Mouse (Mus musculus): ENCODE data around the gene Fam172a. TPM values are rescaled to one million over a fixed set of nuclear protein-coding genes. Genes with fewer than 3 reads are reported as not detected.

Fam172a gene
- polyA plus RNA-seq, 1 experiment from 2014 or later: 15.6 TPM

DNA sequence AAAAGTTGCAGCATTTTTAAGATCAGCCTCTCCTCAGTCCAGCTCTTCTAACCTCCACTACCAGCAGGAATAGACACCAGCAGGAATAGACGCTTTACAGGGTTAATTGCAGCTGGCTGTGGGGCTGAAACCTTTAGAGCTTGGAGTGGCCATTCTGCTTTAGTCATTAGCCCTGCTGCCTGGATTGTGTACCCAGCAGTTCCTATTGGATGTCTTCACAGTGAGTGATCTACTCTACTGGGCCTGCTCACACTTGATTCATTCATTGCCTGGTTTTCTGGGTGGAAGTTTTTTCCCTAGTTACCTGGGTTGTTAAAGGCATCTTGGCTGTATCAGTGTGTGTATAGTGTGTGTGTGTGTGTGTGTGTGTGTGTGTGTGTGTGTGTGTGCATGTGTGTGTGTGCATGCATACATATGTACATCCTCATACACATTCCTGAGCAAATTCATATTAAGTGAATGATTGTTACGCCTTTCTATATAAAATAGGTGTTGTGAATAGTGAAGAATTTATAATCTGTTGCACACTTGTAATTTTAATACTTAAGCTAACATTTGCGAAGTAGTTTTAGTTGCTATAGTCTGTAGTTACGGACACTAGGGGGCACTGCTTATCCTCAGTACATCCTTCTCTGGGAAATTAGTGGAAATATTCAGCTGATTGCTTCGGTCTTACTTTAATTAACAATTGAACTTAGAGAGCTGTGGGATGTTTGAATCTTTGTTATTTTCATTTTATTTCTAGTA lies 280.4 kb downstream of the Fam172a start:
- no peaks in the 10 kb centered on the region for H3K36me3 ChIP-seq
- H3K4me1 ChIP-seq: no peaks in the 10 kb centered on the region
- WGBS (ENCODE audit: insufficient replicate concordance): 22% methylated on average over 5 of the region's 5 CpGs
- no peak overlapping the region for H3K27ac ChIP-seq
- no peaks in the 10 kb centered on the region for H3K27me3 ChIP-seq (replicated peaks)
- no peak overlapping the region for H3K9ac ChIP-seq
- H3K9me3 ChIP-seq (replicated peaks): no peaks in the 10 kb centered on the region
- no peak for ATAC-seq
- no peak overlapping the region for H3K4me2 ChIP-seq
- H3K4me3 ChIP-seq: no peak overlapping the region

DNA sequence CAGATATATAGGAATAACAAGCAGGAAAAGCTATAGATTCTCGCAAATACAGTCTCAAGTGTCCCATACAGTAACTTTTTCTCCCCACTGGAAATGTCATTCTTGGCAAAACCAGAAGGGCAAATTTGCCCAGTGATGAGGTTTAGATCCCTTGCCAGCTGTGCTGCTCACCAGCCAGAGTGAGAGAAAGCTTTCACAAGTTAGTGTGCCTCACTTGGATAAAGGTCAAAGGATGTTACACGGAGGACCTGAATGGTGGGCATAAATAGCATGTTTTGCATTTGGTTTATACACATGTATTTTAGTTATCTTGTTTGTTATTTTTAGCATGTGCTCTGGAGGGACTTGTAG lies 281.0 kb downstream of the Fam172a start:
- H3K36me3 ChIP-seq: no peaks in the 10 kb centered on the region
- 75% methylated on average over 2 of the region's 2 CpGs for WGBS (ENCODE audit: insufficient replicate concordance)
- no peaks in the 10 kb centered on the region for H3K4me1 ChIP-seq

GRCm38 (mm10) chr13:77991189-77991886 lies 289.5 kb downstream of the Fam172a start:
- no peak for ATAC-seq
- H3K36me3 ChIP-seq: no peaks in the 10 kb centered on the region
- no peak overlapping the region for H3K4me3 ChIP-seq
- H3K9ac ChIP-seq: no peak overlapping the region
- H3K27ac ChIP-seq: no peak overlapping the region
- 52% methylated on average over 5 of the region's 5 CpGs for WGBS (ENCODE audit: insufficient replicate concordance)
- H3K4me1 ChIP-seq: no peaks in the 10 kb centered on the region
- no peak overlapping the region for H3K4me2 ChIP-seq
- no peaks in the 10 kb centered on the region for H3K27me3 ChIP-seq (replicated peaks)
- no peaks in the 10 kb centered on the region for H3K9me3 ChIP-seq (replicated peaks)

More for the DNA sequence above, 281.0 kb downstream of the Fam172a start:
- Histone ChIP-seq H3K27me3 (replicated peaks) (no peaks in the 10 kb centered on the region), H3K4me3 (no peak overlapping the region), H3K9ac (no peak overlapping the region), H3K9me3 (replicated peaks) (no peaks in the 10 kb centered on the region), H3K4me2 (no peak overlapping the region), H3K27ac (no peak overlapping the region)
- no peak for ATAC-seq

DNA sequence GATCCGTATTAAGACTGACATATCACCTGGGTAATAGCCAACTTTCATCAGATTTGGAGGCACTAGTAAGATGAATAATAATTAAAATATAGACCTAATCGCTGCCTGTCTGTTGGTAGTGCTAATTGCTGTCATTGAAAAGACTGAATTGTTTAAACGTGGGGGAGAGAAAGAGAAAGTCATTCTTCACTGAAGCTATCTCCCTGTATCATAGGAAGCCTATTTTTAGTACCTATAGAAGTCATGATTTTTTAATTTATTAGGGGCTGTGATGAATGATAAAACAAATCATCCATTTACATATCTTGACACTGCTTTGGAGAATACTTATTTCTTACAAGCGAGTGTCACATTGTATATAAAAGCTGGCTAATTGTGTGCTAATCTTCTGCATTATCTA lies 302.8 kb downstream of the Fam172a start:
- Histone ChIP-seq H3K36me3 (no peaks in the 10 kb centered on the region), H3K4me3 (no peak overlapping the region), H3K4me1 (no peaks in the 10 kb centered on the region), H3K27me3 (replicated peaks) (no peaks in the 10 kb centered on the region), H3K9ac (no peak overlapping the region), H3K4me2 (no peak overlapping the region), H3K27ac (no peak overlapping the region), H3K9me3 (replicated peaks) (no peaks in the 10 kb centered on the region)
- WGBS (ENCODE audit: insufficient replicate concordance): 71% methylated on average over 4 of the region's 4 CpGs
- no peak for ATAC-seq

DNA sequence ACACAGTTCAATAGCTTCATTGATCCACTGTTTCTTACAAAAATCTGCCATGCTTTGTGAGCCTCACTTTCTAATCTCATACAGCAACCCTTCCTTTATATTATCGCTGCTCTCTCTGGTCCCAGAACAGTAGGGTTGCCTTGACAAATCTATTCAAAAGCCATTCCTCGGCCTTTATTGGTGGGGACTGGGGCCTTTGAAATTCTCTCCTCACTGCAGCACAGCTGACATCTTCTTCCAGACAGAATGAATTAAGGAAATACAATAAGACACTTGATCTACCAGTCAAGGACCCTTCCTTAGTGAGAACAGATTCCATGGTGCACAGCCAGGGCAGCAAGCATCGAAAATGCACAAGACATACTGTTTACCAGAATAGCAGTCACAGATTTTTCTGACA lies 303.5 kb downstream of the Fam172a start:
- Histone ChIP-seq H3K27ac (no peak overlapping the region), H3K9me3 (replicated peaks) (no peaks in the 10 kb centered on the region), H3K4me3 (no peak overlapping the region), H3K4me2 (no peak overlapping the region), H3K9ac (no peak overlapping the region), H3K27me3 (replicated peaks) (no peaks in the 10 kb centered on the region), H3K4me1 (no peaks in the 10 kb centered on the region), H3K36me3 (no peaks in the 10 kb centered on the region)
- WGBS (ENCODE audit: insufficient replicate concordance): 59% methylated on average over 3 of the region's 3 CpGs
- no peak for ATAC-seq

GRCm38 (mm10) chr13:78010176-78010575 lies 308.3 kb downstream of the Fam172a start:
- Histone ChIP-seq H3K4me3 (no peak overlapping the region), H3K9ac (no peak overlapping the region), H3K36me3 (no peaks in the 10 kb centered on the region), H3K27ac (no peak overlapping the region), H3K4me1 (no peaks in the 10 kb centered on the region), H3K4me2 (no peak overlapping the region), H3K27me3 (replicated peaks) (no peaks in the 10 kb centered on the region), H3K9me3 (replicated peaks) (no peaks in the 10 kb centered on the region)
- no peak for ATAC-seq
- 68% methylated on average over 1 of the region's 1 CpGs for WGBS (ENCODE audit: insufficient replicate concordance)

DNA sequence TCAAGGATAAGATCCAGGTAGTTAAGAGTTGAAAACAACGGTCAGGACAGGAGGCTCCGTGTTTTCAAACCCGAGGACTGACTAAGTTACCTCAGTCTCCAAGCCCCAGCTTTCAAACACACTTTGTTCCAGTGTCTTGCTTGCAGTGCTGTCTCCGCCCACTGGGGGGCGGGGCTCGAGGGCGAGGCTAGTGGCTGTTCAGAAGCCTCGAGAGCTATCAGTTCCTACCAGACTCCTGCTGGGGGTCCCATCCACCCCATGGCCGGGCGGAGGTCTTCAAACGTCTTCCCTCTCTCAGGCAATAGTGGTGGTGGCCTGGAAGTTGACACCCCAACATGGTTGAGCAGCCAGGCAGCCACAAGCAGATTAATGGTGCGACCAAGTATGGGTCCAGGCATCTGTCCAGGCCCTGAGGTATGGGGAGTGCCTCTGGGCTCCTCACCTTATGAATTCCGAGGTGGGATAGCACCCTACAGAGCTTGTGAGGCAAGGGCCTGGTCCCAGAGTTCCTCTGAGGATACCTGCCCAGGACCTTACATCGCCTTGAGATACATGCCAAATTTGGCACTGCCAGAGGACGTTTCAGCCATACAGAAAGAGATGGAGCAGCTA lies 323.0 kb downstream of the Fam172a start, which contains the start of gene Pou5f2:
Pou5f2 (plus strand) TSS at position 220 of the 612 bp plus-strand sequence.
- Histone ChIP-seq H3K4me1 (peaks cover 10% of the 10 kb centered on the region), H3K27ac (no peak within 1 kb of the TSS), H3K9ac (no peak within 1 kb of the TSS), H3K4me3 (no peak within 1 kb of the TSS), H3K4me2 (peak within 1 kb of the TSS; percentile 25; the same call in 1 of the 2 replicates), H3K9me3 (replicated peaks) (no peaks in the 10 kb centered on the region), H3K36me3 (no peaks in the 10 kb centered on the region), H3K27me3 (replicated peaks) (no peaks in the 10 kb centered on the region)
- 33% methylated on average over 15 of the region's 15 CpGs for WGBS (ENCODE audit: insufficient replicate concordance)
- ATAC-seq: peak; percentile 76

- H3K4me2 ChIP-seq: no peak overlapping the region
- no peaks in the 10 kb centered on the region for H3K36me3 ChIP-seq
- no peaks in the 10 kb centered on the region for H3K4me1 ChIP-seq
- no peaks in the 10 kb centered on the region for H3K27me3 ChIP-seq (replicated peaks)
- H3K27ac ChIP-seq: no peak overlapping the region
- ATAC-seq: no peak
- WGBS (ENCODE audit: insufficient replicate concordance): 54% methylated on average over 1 of the region's 1 CpGs
- H3K9me3 ChIP-seq (replicated peaks): no peaks in the 10 kb centered on the region
- no peak overlapping the region for H3K9ac ChIP-seq
- no peak overlapping the region for H3K4me3 ChIP-seq
Measured at GRCm38 (mm10) chr13:78032821-78033220, 331.0 kb downstream of the Fam172a start.

DNA sequence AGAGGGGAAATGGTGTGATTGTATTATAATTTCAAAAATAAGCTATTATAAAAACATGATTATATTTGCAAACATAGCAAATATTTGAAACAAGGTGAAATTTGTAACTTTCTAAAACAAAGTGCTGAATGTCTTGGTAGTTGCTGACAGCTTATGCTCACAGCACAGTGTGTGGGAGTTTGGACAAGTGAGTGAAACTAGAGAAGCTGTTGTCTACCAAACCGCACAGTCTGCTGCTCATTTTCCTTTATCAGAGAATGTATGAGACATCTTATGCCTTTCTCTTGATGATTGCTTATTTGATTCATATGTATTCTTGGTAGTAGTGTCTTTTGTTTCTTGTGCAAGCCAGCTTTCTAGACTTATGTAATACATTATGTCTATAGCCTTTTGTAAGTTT lies 335.4 kb downstream of the Fam172a start:
- H3K4me1 ChIP-seq: no peaks in the 10 kb centered on the region
- H3K9ac ChIP-seq: no peak overlapping the region
- WGBS (ENCODE audit: insufficient replicate concordance): 75% methylated on average over 1 of the region's 1 CpGs
- no peak overlapping the region for H3K4me3 ChIP-seq
- ATAC-seq: no peak
- no peak overlapping the region for H3K27ac ChIP-seq
- no peaks in the 10 kb centered on the region for H3K27me3 ChIP-seq (replicated peaks)
- H3K4me2 ChIP-seq: no peak overlapping the region
- no peaks in the 10 kb centered on the region for H3K36me3 ChIP-seq
- no peaks in the 10 kb centered on the region for H3K9me3 ChIP-seq (replicated peaks)

DNA sequence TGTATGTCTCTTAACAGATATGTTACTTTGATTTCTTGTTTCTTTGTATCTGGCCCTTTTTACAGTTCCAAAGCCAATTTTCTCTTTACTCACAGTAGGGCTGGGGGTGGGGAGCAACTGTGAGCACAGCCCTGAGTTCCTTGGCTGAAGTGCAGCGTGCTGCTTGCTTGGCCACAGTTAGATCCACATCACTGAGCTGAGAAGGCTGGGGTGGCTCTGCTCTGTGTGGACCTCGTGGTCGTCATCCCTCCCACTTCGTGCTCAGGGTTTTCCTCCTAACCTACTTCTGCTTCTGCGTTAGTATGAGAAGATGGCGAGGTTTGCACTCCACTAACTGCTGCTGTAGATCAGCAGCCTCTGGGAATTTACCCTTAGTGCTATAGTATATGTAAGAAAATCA lies 341.4 kb downstream of the Fam172a start:
- Histone ChIP-seq H3K27me3 (replicated peaks) (no peaks in the 10 kb centered on the region), H3K36me3 (no peaks in the 10 kb centered on the region), H3K4me1 (no peaks in the 10 kb centered on the region), H3K4me3 (no peak overlapping the region), H3K4me2 (no peak overlapping the region), H3K27ac (no peak overlapping the region), H3K9me3 (replicated peaks) (no peaks in the 10 kb centered on the region), H3K9ac (no peak overlapping the region)
- ATAC-seq: no peak
- 41% methylated on average over 6 of the region's 6 CpGs for WGBS (ENCODE audit: insufficient replicate concordance)

DNA sequence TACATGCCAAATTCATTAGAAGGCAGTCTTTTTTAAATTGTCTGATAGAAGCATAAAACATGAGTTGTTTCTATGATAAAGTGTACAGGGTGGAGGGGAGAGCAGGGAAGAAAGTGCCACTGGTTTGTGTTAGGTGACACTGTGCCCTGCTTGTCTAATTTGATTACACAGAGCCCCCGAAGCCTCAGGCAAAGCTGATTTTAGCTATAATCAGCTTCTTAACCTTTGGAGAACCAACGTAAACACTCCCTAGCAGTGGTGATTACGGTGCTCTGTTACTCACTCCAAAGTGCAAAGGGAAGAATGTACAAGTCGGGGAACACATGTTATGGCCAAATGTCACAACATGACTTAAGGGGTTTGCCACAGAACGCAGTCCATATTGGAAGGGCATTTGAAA lies 343.3 kb downstream of the Fam172a start:
- H3K27me3 ChIP-seq (replicated peaks): no peaks in the 10 kb centered on the region
- H3K4me1 ChIP-seq: no peaks in the 10 kb centered on the region
- no peak overlapping the region for H3K9ac ChIP-seq
- H3K36me3 ChIP-seq: no peaks in the 10 kb centered on the region
- WGBS (ENCODE audit: insufficient replicate concordance): 60% methylated on average over 5 of the region's 5 CpGs
- ATAC-seq: no peak
- no peak overlapping the region for H3K27ac ChIP-seq
- H3K9me3 ChIP-seq (replicated peaks): no peaks in the 10 kb centered on the region
- H3K4me3 ChIP-seq: no peak overlapping the region
- no peak overlapping the region for H3K4me2 ChIP-seq

GRCm38 (mm10) chr13:78087751-78088150 lies 385.9 kb downstream of the Fam172a start:
- no peak overlapping the region for H3K4me3 ChIP-seq
- no peak overlapping the region for H3K9ac ChIP-seq
- H3K4me2 ChIP-seq: no peak overlapping the region
- no peaks in the 10 kb centered on the region for H3K4me1 ChIP-seq
- no peaks in the 10 kb centered on the region for H3K27me3 ChIP-seq (replicated peaks)
- no peak overlapping the region for H3K27ac ChIP-seq
- H3K36me3 ChIP-seq: no peaks in the 10 kb centered on the region
- ATAC-seq: no peak
- 66% methylated on average over 4 of the region's 4 CpGs for WGBS (ENCODE audit: insufficient replicate concordance)
- no peaks in the 10 kb centered on the region for H3K9me3 ChIP-seq (replicated peaks)
